Mouse (Mus musculus): ENCODE data around the gene Ly6g5b. TPM values are rescaled to one million over a fixed set of nuclear protein-coding genes. Genes with fewer than 3 reads are reported as not detected.

Gene Ly6g5b
- polyA plus RNA-seq, 1 experiment, result 1.0 TPM

DNA sequence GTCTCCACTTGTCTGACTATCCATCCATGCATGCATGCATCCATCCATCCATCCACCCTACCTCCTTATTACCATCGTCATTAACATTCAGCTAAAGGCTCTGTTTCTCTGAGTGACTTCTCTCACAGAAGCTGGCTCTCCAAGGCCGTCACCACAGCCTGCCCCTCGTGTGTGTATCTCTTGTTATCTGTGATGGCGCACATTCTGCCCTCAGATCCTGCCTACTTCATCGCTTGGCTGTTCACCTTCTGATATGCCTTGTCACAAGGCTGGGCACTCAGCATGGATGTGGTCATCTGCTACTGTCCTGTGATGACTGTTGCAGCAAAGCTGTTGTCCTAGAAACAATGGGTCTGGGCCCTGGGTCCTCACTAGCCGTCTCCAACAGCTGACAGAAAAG lies 10.5 kb downstream of the Ly6g5b start:
- H3K4me1 ChIP-seq (ENCODE audit: control insufficient read depth, insufficient read depth, low read length), result peaks cover 4% of the 10 kb centered on the region; the same call in 1 of the 2 replicates
- WGBS, result 78% methylated on average over 6 of the region's 6 CpGs
- H3K4me3 ChIP-seq (ENCODE audit: insufficient read depth, low read depth, low read length), result no peak overlapping the region
- no peaks in the 10 kb centered on the region for H3K36me3 ChIP-seq (ENCODE audit: control insufficient read depth, insufficient read depth, low read length)
- DNase-seq, result no peak
- H3K27ac ChIP-seq (ENCODE audit: insufficient read depth, low read depth, low read length), result no peak overlapping the region
- TF ChIP-seq POLR2A (IDR thresholded peaks at IDR 0.05; ENCODE audit: low read depth, low read length), result no peak
- TF ChIP-seq CTCF (conservative IDR thresholded peaks at IDR 0.05; ENCODE audit: insufficient read depth, insufficient read length, low read depth, low read length), result no peak
- no peaks in the 10 kb centered on the region for H3K27me3 ChIP-seq (replicated peaks; ENCODE audit: control insufficient read depth, insufficient read depth, low read length)

DNA sequence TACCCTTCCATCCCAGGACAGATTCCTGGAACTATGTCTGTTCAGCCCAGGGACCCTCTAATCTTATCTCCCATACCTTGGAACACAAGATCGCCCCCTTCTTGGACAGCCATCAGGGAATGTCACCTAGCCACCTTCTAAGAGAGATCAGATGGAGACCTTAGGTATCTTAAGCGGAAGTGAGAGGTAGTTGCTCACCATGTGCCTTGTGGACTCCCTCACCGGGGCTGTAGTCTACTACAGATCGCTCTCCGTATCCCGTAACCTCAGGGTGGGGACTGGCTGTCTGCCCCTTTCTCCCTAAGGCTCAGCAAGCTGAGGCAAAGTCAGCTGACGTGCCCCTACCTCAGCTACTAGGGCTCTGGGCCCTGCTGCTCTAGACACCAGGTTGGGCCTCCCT lies 11.1 kb downstream of the Ly6g5b start:
- Histone ChIP-seq H3K4me3 (ENCODE audit: insufficient read depth, low read depth, low read length) (no peak overlapping the region), H3K4me1 (ENCODE audit: control insufficient read depth, insufficient read depth, low read length) (peaks cover 4% of the 10 kb centered on the region; the same call in 1 of the 2 replicates), H3K27me3 (replicated peaks; ENCODE audit: control insufficient read depth, insufficient read depth, low read length) (no peaks in the 10 kb centered on the region), H3K27ac (ENCODE audit: insufficient read depth, low read depth, low read length) (no peak overlapping the region), H3K36me3 (ENCODE audit: control insufficient read depth, insufficient read depth, low read length) (no peaks in the 10 kb centered on the region)
- DNase-seq, result no peak
- TF ChIP-seq POLR2A (IDR thresholded peaks at IDR 0.05; ENCODE audit: low read depth, low read length), result no peak
- no peak for TF ChIP-seq CTCF (conservative IDR thresholded peaks at IDR 0.05; ENCODE audit: insufficient read depth, insufficient read length, low read depth, low read length)
- 94% methylated on average over 7 of the region's 7 CpGs for WGBS

DNA sequence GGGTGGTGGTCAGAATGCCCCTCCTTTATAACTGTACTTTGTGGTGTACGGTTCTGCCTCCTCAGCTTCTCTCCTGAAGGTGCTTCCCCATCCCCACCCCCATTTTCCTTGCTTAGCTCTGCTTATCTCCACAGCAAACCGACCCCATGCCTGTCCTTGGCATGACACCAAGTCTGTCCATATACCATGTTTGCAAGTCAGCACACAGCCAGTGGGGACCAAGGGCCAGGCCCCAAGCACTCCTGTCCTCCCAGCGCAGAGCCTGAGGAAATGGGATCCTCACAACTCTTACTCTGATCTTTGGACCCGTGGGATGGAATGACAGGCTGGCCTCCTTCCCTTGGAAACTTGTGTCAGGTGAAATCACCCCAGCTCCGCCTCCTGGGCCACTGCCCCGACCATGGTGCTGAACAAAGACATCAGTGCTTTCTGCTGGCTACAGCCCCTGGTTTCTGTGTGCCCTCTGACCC lies 12.0 kb downstream of the Ly6g5b start:
- peak; percentile 90 for DNase-seq
- no peaks in the 10 kb centered on the region for H3K36me3 ChIP-seq (ENCODE audit: control insufficient read depth, insufficient read depth, low read length)
- WGBS, result 32% methylated on average over 6 of the region's 6 CpGs
- peaks cover 4% of the 10 kb centered on the region; the same call in 1 of the 2 replicates for H3K4me1 ChIP-seq (ENCODE audit: control insufficient read depth, insufficient read depth, low read length)
- H3K27ac ChIP-seq (ENCODE audit: insufficient read depth, low read depth, low read length), result peak overlapping the region; percentile 26
- H3K4me3 ChIP-seq (ENCODE audit: insufficient read depth, low read depth, low read length), result no peak overlapping the region
- no peaks in the 10 kb centered on the region for H3K27me3 ChIP-seq (replicated peaks; ENCODE audit: control insufficient read depth, insufficient read depth, low read length)
- TF ChIP-seq POLR2A (IDR thresholded peaks at IDR 0.05; ENCODE audit: low read depth, low read length), result no peak
- no peak for TF ChIP-seq CTCF (conservative IDR thresholded peaks at IDR 0.05; ENCODE audit: insufficient read depth, insufficient read length, low read depth, low read length)

DNA sequence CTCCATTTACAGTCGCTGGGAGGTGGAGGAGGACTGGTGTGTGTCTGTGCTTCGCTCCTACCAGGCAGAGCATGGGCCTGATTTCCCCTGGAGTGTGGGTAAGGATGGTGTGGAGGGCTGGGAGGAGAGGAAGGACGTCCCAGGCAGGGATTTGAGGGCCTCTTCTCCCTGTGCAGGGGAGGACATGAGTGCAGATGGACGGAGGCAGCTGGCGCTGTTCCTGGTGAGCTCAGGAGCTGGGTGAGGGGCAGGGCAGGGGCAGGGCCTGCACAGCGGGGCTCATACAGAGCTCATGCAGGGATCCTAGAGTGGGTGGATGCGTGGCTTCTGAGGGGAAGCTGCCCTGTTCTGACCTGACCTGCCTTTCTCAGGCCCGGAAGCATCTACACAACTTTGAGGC lies 12.9 kb downstream of the Ly6g5b start:
- Histone ChIP-seq H3K27ac (ENCODE audit: insufficient read depth, low read depth, low read length) (no peak overlapping the region), H3K4me1 (ENCODE audit: control insufficient read depth, insufficient read depth, low read length) (peaks cover 4% of the 10 kb centered on the region; the same call in 1 of the 2 replicates), H3K27me3 (replicated peaks; ENCODE audit: control insufficient read depth, insufficient read depth, low read length) (no peaks in the 10 kb centered on the region), H3K4me3 (ENCODE audit: insufficient read depth, low read depth, low read length) (no peak overlapping the region), H3K36me3 (ENCODE audit: control insufficient read depth, insufficient read depth, low read length) (no peaks in the 10 kb centered on the region)
- TF ChIP-seq POLR2A (IDR thresholded peaks at IDR 0.05; ENCODE audit: low read depth, low read length), result no peak
- TF ChIP-seq CTCF (conservative IDR thresholded peaks at IDR 0.05; ENCODE audit: insufficient read depth, insufficient read length, low read depth, low read length), result no peak
- WGBS, result 67% methylated on average over 8 of the region's 8 CpGs
- no peak for DNase-seq

DNA sequence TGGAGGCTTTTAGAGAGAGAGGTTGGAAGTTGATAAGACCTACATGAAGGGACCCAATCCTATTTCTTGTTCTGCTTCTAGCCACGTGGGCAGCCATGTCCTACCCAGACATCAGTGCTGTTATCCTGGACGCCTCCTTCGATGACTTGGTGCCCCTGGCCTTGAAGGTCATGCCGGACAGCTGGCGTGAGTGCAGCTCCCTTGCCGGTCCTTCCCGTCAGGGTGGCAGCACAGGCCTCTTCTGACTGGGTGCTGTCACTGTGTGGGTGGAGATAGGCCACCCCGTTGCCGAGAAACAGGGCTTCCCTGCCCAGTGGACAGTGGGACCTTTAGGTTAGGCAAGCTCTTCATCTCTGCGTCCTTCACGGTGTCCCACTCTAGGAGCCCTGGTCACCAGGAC lies 14.1 kb downstream of the Ly6g5b start:
- Histone ChIP-seq H3K4me3 (ENCODE audit: insufficient read depth, low read depth, low read length) (no peak overlapping the region), H3K27me3 (replicated peaks; ENCODE audit: control insufficient read depth, insufficient read depth, low read length) (no peaks in the 10 kb centered on the region), H3K4me1 (ENCODE audit: control insufficient read depth, insufficient read depth, low read length) (peaks cover 4% of the 10 kb centered on the region; the same call in 1 of the 2 replicates), H3K36me3 (ENCODE audit: control insufficient read depth, insufficient read depth, low read length) (no peaks in the 10 kb centered on the region; the same call in 1 of the 2 replicates), H3K27ac (ENCODE audit: insufficient read depth, low read depth, low read length) (no peak overlapping the region)
- TF ChIP-seq POLR2A (IDR thresholded peaks at IDR 0.05; ENCODE audit: low read depth, low read length) (no peak), CTCF (conservative IDR thresholded peaks at IDR 0.05; ENCODE audit: insufficient read depth, insufficient read length, low read depth, low read length) (no peak)
- 68% methylated on average over 11 of the region's 11 CpGs for WGBS
- DNase-seq, result no peak

DNA sequence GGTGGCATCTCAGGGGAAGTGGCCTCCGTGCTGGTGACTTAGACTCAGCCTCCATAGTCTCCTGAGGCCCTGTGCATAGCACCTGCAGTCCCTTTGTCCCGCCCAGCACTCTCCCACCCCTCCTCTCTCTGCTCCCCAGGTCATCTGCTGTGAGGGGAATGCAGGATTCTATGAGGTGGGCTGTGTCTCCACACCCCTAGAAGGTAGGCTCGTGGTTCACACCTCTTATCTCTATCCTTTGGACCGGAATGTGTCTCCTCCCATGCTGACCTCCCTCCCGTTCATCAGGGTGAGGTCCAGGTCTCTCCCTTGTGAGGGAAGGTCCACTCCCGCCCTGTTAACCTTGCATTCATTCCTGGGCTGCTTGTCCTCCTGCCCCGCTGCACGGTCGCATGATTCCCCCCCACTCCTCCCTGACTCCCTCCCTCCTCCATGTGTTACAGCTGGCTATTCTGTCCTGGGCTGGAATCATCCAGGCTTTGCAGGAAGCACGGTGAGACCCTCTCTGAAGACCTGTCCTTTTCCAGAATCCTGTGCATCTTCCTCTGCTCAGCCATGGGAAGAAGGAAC lies 14.9 kb downstream of the Ly6g5b start:
- 60% methylated on average over 10 of the region's 10 CpGs for WGBS
- no peak overlapping the region for H3K4me3 ChIP-seq (ENCODE audit: insufficient read depth, low read depth, low read length)
- H3K4me1 ChIP-seq (ENCODE audit: control insufficient read depth, insufficient read depth, low read length), result peaks cover 4% of the 10 kb centered on the region; the same call in 1 of the 2 replicates
- TF ChIP-seq POLR2A (IDR thresholded peaks at IDR 0.05; ENCODE audit: low read depth, low read length) (no peak), CTCF (conservative IDR thresholded peaks at IDR 0.05; ENCODE audit: insufficient read depth, insufficient read length, low read depth, low read length) (no peak)
- no peak overlapping the region for H3K27ac ChIP-seq (ENCODE audit: insufficient read depth, low read depth, low read length)
- no peaks in the 10 kb centered on the region; the same call in 1 of the 2 replicates for H3K36me3 ChIP-seq (ENCODE audit: control insufficient read depth, insufficient read depth, low read length)
- no peak for DNase-seq
- no peaks in the 10 kb centered on the region for H3K27me3 ChIP-seq (replicated peaks; ENCODE audit: control insufficient read depth, insufficient read depth, low read length)

DNA sequence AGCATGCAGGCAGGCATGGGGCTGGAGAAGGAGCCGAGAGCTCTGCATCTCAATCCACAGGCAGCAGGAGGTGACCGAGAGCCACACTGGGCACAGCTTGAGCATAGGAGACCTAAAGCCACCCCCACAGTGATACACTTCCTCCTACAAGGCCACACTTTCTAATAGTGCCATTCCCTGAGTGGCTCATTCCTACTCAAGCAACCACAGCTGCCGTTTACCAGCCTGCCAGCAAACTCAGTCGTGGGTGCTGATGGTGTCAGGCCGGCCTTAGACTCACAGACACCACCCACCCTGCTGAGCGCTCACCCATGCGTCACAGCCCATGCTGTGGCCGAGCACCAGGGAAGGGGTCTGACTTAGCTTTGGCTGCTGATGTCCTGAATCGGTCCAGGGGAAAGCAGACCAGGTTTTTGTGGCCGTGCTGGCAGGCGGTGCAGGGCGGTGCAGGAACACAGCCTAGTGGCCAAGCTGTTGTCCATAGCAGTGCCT lies 18.0 kb downstream of the Ly6g5b start:
- TF ChIP-seq POLR2A (IDR thresholded peaks at IDR 0.05; ENCODE audit: low read depth, low read length) (no peak), CTCF (conservative IDR thresholded peaks at IDR 0.05; ENCODE audit: insufficient read depth, insufficient read length, low read depth, low read length) (no peak)
- H3K27me3 ChIP-seq (replicated peaks; ENCODE audit: control insufficient read depth, insufficient read depth, low read length), result no peaks in the 10 kb centered on the region
- H3K36me3 ChIP-seq (ENCODE audit: control insufficient read depth, insufficient read depth, low read length), result peaks cover 3% of the 10 kb centered on the region
- H3K4me1 ChIP-seq (ENCODE audit: control insufficient read depth, insufficient read depth, low read length), result no peaks in the 10 kb centered on the region
- H3K4me3 ChIP-seq (ENCODE audit: insufficient read depth, low read depth, low read length), result no peak overlapping the region
- 75% methylated on average over 12 of the region's 12 CpGs for WGBS
- DNase-seq, result peak; percentile 30
- no peak overlapping the region for H3K27ac ChIP-seq (ENCODE audit: insufficient read depth, low read depth, low read length)

Data from kidney, adult 2 months (tissue).